Mouse (Mus musculus): ENCODE measurements around the gene C330021F23Rik. TPM values are rescaled to one million over a fixed set of nuclear protein-coding genes. Genes with fewer than 3 reads are reported as not detected.
A peak's percentile ranks its signal among the peaks of the same experiment; 100 is the strongest.
"Not testable (repeated sequence)": the region's sequence is repeated elsewhere in the genome, so short reads cannot be mapped to it uniquely, and the experiment has no call there.

C330021F23Rik gene
- polyA plus RNA-seq, 1 experiment from 2014 or later, result 0.52 TPM

GRCm38 (mm10) chr8:3556114-3556513, 11.7 kb upstream of the C330021F23Rik start:
- no peaks in the 10 kb centered on the region for H3K27me3 ChIP-seq (replicated peaks)
- no peaks in the 10 kb centered on the region for H3K36me3 ChIP-seq
- ATAC-seq (ENCODE audit: low FRiP score), result peak; percentile 85
- H3K9ac ChIP-seq (replicated peaks), result no peak overlapping the region
- H3K27ac ChIP-seq (replicated peaks), result no peak overlapping the region
- H3K4me2 ChIP-seq, result no peak overlapping the region
- 60% methylated on average over 4 of the region's 4 CpGs for WGBS
- no peaks in the 10 kb centered on the region for H3K9me3 ChIP-seq (replicated peaks)
- no peak overlapping the region for H3K4me3 ChIP-seq (replicated peaks)
- no peaks in the 10 kb centered on the region for H3K4me1 ChIP-seq

DNA sequence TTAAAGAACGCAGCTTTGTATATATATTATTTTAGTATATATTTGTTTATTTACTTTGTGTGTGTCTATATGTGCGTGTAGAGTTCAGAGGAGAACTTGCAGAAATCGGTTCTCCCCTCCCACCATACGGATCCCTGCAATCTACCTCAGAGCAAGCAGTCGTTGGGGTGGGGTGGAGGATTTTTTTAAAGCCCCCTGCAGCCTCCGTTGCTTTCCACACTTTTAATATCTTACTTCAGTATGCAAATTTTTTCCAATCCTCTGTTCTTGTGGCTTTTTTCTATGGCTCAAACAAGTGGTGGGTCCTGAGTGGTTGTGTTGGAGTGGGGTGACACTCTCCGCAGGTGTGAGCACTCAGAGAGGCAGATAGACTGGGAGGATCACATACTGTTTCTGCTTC, 588 bp downstream of the C330021F23Rik start:
- ATAC-seq (ENCODE audit: low FRiP score), result no peak
- H3K4me2 ChIP-seq, result peak overlapping the region; percentile 45
- H3K36me3 ChIP-seq, result no peaks in the 10 kb centered on the region
- H3K4me3 ChIP-seq (replicated peaks), result no peak overlapping the region
- 10% methylated on average over 7 of the region's 7 CpGs for WGBS
- H3K4me1 ChIP-seq, result peaks cover 5% of the 10 kb centered on the region; the same call in 1 of the 2 replicates
- no peak overlapping the region for H3K9ac ChIP-seq (replicated peaks)
- H3K27me3 ChIP-seq (replicated peaks), result no peaks in the 10 kb centered on the region
- no peaks in the 10 kb centered on the region for H3K9me3 ChIP-seq (replicated peaks)
- H3K27ac ChIP-seq (replicated peaks), result no peak overlapping the region

DNA sequence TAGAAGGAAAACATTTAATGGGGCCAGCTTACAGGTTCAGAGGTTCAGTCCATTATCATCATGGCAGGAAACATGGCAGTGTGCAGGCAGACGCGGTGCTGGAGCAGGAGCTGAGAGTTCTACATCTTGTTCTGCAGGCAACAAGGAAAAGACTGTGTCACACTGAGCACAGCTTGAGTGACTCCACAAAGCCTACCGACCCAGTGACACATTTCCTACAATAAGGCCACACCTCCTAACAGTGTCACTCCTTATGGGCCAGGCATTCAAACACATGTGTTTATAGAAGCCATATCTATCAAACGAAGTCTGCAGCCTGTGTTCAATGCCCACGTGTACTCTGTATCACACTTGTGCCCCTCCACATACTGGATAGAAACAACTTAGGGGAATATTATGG, 2.0 kb downstream of the C330021F23Rik start:
- no peak overlapping the region for H3K4me3 ChIP-seq (replicated peaks)
- H3K4me2 ChIP-seq, result no peak overlapping the region
- H3K36me3 ChIP-seq, result no peaks in the 10 kb centered on the region
- H3K27ac ChIP-seq (replicated peaks), result no peak overlapping the region
- no peak for ATAC-seq (ENCODE audit: low FRiP score)
- H3K27me3 ChIP-seq (replicated peaks), result no peaks in the 10 kb centered on the region
- H3K9me3 ChIP-seq (replicated peaks), result no peaks in the 10 kb centered on the region
- no peak overlapping the region for H3K9ac ChIP-seq (replicated peaks)
- WGBS, result 97% methylated on average over 5 of the region's 5 CpGs
- peaks cover 5% of the 10 kb centered on the region; the same call in 1 of the 2 replicates for H3K4me1 ChIP-seq

GRCm38 (mm10) chr8:3574546-3574945, 6.8 kb downstream of the C330021F23Rik start:
- no peak for ATAC-seq (ENCODE audit: low FRiP score)

DNA sequence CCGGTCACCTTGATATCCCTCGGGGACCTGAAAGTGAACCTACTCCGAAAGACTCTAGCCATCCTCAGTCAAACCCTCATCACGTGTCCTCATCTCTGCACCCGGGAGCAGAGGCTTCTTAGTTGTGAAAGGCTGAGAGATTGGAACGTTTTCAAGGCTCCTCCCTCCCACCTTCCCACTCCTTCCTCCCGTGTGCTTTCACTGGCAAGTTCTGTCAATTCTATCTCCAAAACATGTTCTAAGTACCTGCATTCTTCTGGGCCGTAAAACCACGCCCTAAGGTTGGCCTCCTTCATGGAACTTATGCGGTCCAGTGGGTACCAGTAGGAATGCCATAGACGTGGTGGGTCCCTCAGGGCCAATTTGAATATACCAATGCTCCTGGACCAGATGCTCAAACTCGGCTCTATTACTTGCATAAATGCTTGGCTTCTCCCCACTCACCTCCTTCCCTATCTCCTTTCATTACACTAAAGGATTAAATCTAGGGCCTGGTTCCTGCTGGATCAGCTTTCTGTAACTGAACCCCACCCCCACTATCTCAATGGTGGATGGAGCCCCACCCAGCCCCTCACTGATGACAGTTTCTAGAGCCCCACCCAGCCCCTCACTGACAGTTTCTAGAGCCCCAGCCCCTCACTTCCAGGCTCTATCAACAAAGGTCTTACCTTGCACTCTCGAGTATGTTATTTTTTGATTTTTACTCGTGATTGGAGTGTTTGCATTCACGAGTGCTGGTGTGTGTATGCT, 8.6 kb downstream of the C330021F23Rik start:
- Histone ChIP-seq H3K27me3 (replicated peaks) (no peaks in the 10 kb centered on the region), H3K36me3 (no peaks in the 10 kb centered on the region), H3K9me3 (replicated peaks) (no peaks in the 10 kb centered on the region), H3K4me2 (no peak overlapping the region), H3K4me1 (no peaks in the 10 kb centered on the region), H3K27ac (replicated peaks) (no peak overlapping the region), H3K9ac (replicated peaks) (no peak overlapping the region), H3K4me3 (replicated peaks) (no peak overlapping the region)
- no peak for ATAC-seq (ENCODE audit: low FRiP score)
- WGBS, result 78% methylated on average over 15 of the region's 15 CpGs

More at GRCm38 (mm10) chr8:3574546-3574945, 6.8 kb downstream of the C330021F23Rik start:
- H3K4me2 ChIP-seq, result no peak overlapping the region
- no peaks in the 10 kb centered on the region for H3K9me3 ChIP-seq (replicated peaks)
- H3K4me1 ChIP-seq, result no peaks in the 10 kb centered on the region
- no peak overlapping the region for H3K9ac ChIP-seq (replicated peaks)
- 92% methylated on average over 3 of the region's 3 CpGs for WGBS
- H3K4me3 ChIP-seq (replicated peaks), result no peak overlapping the region
- H3K27me3 ChIP-seq (replicated peaks), result no peaks in the 10 kb centered on the region
- no peaks in the 10 kb centered on the region for H3K36me3 ChIP-seq
- no peak overlapping the region for H3K27ac ChIP-seq (replicated peaks)

- 82% methylated on average over 9 of the region's 9 CpGs for WGBS
- Histone ChIP-seq H3K27ac (replicated peaks) (no peak overlapping the region), H3K4me1 (no peaks in the 10 kb centered on the region), H3K4me3 (replicated peaks) (no peak overlapping the region), H3K4me2 (no peak overlapping the region), H3K9me3 (replicated peaks) (no peaks in the 10 kb centered on the region), H3K9ac (replicated peaks) (no peak overlapping the region; the same call in 1 of the 2 replicates), H3K36me3 (no peaks in the 10 kb centered on the region), H3K27me3 (replicated peaks) (no peaks in the 10 kb centered on the region)
- ATAC-seq (ENCODE audit: low FRiP score), result no peak
Observed at GRCm38 (mm10) chr8:3579390-3580364, 11.9 kb downstream of the C330021F23Rik start.

DNA sequence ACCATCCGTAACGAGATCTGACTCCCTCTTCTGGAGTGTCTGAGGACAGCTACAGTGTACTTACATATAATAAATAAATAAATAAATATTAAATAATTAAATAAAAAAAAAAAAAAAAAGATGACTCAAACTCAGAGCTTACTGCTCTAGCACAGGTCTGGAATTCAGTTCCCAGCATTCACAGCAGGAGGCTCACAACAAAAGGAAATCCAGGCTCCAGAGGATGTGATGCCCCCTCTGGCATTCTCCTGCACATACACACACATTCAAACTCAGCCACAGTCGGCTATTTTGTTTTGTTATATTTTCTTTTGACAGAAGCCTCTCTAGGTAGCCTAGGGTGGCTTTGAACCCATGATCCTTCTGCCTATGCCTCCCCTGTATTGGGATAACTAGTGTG, 14.2 kb downstream of the C330021F23Rik start:
- not testable (repeated sequence) for H3K4me1 ChIP-seq; H3K27me3 ChIP-seq (replicated peaks); H3K9me3 ChIP-seq (replicated peaks); H3K36me3 ChIP-seq; H3K27ac ChIP-seq (replicated peaks); H3K9ac ChIP-seq (replicated peaks); H3K4me2 ChIP-seq; H3K4me3 ChIP-seq (replicated peaks); ATAC-seq (ENCODE audit: low FRiP score)
- 93% methylated on average over 2 of the region's 3 CpGs for WGBS

- H3K4me3 ChIP-seq (replicated peaks), result no peak overlapping the region
- no peaks in the 10 kb centered on the region for H3K27me3 ChIP-seq (replicated peaks)
- 0 out of 2 replicates have a peak, but pooled peaks cover 4% of the 10 kb centered on the region for H3K4me1 ChIP-seq
- ATAC-seq (ENCODE audit: low FRiP score), result no peak
- H3K9me3 ChIP-seq (replicated peaks), result no peaks in the 10 kb centered on the region
- no peak overlapping the region for H3K9ac ChIP-seq (replicated peaks)
- no peak overlapping the region for H3K27ac ChIP-seq (replicated peaks)
- no peak overlapping the region for H3K4me2 ChIP-seq
- no peaks in the 10 kb centered on the region for H3K36me3 ChIP-seq
- 89% methylated on average over 2 of the region's 2 CpGs for WGBS
Observed at GRCm38 (mm10) chr8:3586452-3586851, 18.7 kb downstream of the C330021F23Rik start.

GRCm38 (mm10) chr8:3586993-3587390, 19.2 kb downstream of the C330021F23Rik start, which contains the start of gene Camsap3:
Gene Camsap3 (plus strand): TSS chr8:3587293.
- 0 out of 2 replicates have a peak, but pooled peaks cover 4% of the 10 kb centered on the region for H3K4me1 ChIP-seq
- H3K9ac ChIP-seq (replicated peaks), result peak within 1 kb of the TSS; percentile 81
- H3K4me2 ChIP-seq, result peak within 1 kb of the TSS; percentile 73
- peak within 1 kb of the TSS; percentile 89 for H3K27ac ChIP-seq (replicated peaks)
- no peaks in the 10 kb centered on the region for H3K27me3 ChIP-seq (replicated peaks)
- H3K9me3 ChIP-seq (replicated peaks), result no peaks in the 10 kb centered on the region
- WGBS, result 6% methylated on average over 7 of the region's 7 CpGs
- no peak for ATAC-seq (ENCODE audit: low FRiP score)
- peak within 1 kb of the TSS; percentile 92 for H3K4me3 ChIP-seq (replicated peaks)
- no peaks in the 10 kb centered on the region for H3K36me3 ChIP-seq

- 0% methylated on average over 68 of the region's 77 CpGs for WGBS
Observed at GRCm38 (mm10) chr8:3587391-3588257, 19.8 kb downstream of the C330021F23Rik start.

GRCm38 (mm10) chr8:3588258-3588633, 20.5 kb downstream of the C330021F23Rik start:
- H3K27ac ChIP-seq (replicated peaks), result peak overlapping the region; percentile 89
- H3K9ac ChIP-seq (replicated peaks), result peak overlapping the region; percentile 81
- 0 out of 2 replicates have a peak, but pooled peaks cover 4% of the 10 kb centered on the region for H3K4me1 ChIP-seq
- H3K4me2 ChIP-seq, result peak overlapping the region; percentile 73
- no peaks in the 10 kb centered on the region for H3K9me3 ChIP-seq (replicated peaks)
- 2% methylated on average over 10 of the region's 11 CpGs for WGBS
- ATAC-seq (ENCODE audit: low FRiP score), result peak; percentile 71
- H3K4me3 ChIP-seq (replicated peaks), result peak overlapping the region; percentile 92
- no peaks in the 10 kb centered on the region for H3K27me3 ChIP-seq (replicated peaks)
- H3K36me3 ChIP-seq, result no peaks in the 10 kb centered on the region

More at GRCm38 (mm10) chr8:3587391-3588257, 19.8 kb downstream of the C330021F23Rik start:
- ATAC-seq (ENCODE audit: low FRiP score), result peak; percentile 85
- Histone ChIP-seq H3K27me3 (replicated peaks) (no peaks in the 10 kb centered on the region), H3K4me2 (peak overlapping the region; percentile 73), H3K9me3 (replicated peaks) (no peaks in the 10 kb centered on the region), H3K4me1 (0 out of 2 replicates have a peak, but pooled peaks cover 4% of the 10 kb centered on the region), H3K4me3 (replicated peaks) (peak overlapping the region; percentile 92), H3K36me3 (no peaks in the 10 kb centered on the region), H3K9ac (replicated peaks) (peak overlapping the region; percentile 81), H3K27ac (replicated peaks) (peak overlapping the region; percentile 89)

All from neural tube, embryonic 15.5 days (tissue).